Mouse (Mus musculus) cerebellum, adult 2 months (tissue): ENCODE data around the gene Il1rapl1.

Experiments used
- CTCF ChIP-seq: fragments of 200-500 bp; IDR thresholded peaks from 2 replicates; pipeline ENCODE4 v1.5.1; 2011; ENCODE audit warnings: low read depth, mild to moderate bottlenecking, control low read depth, low read length, moderate library complexity, borderline replicate concordance; ENCODE audit not compliant: insufficient read depth
- POLR2A ChIP-seq: fragments of 200-500 bp; IDR thresholded peaks from 2 replicates; pipeline ENCODE4 v1.6.1; 2011; ENCODE audit warnings: low read length, control low read depth, borderline replicate concordance; ENCODE audit not compliant: insufficient read depth

GRCm38 (mm10) chrX:87655644-87656043 is 459.8 kb downstream of the Il1rapl1 start:
- no peak for TF ChIP-seq CTCF
- no peak for TF ChIP-seq POLR2A
